Mouse (Mus musculus): ENCODE measurements around the gene Diaph3. TPM values are rescaled to one million over a fixed set of nuclear protein-coding genes. Genes with fewer than 3 reads are reported as not detected.

Gene Diaph3
- polyA plus RNA-seq, 1 experiment from 2014 or later: 7.5 TPM

DNA sequence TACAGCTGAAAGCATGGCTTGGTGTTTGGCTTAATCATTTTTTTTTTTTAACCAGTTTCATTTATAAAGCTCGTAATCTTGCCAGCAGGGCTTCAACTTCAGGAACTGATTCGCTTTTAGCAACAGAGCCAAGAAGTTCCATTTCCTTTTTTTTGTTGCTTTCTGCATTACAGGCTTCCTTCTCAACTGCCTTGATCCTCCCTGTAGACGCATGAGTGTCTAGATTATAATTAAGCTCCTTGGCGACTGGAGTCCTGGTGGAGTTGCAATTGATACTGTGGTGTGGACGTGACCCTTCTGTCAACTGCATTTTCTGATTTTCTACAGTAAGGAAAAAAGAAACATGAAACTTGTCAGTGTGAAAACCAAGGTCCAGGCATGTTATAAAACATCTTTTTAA is 484.8 kb downstream of the Diaph3 start:
- H3K27ac ChIP-seq (ENCODE audit: low read depth): no peak overlapping the region
- H3K4me2 ChIP-seq (ENCODE audit: low read depth, low read length): no peak overlapping the region
- WGBS (ENCODE audit: insufficient replicate concordance): 53% methylated on average over 5 of the region's 5 CpGs
- no peaks in the 10 kb centered on the region for H3K4me1 ChIP-seq (ENCODE audit: insufficient read depth)
- TF ChIP-seq CTCF (IDR thresholded peaks at IDR 0.05; ENCODE audit: low read depth) (no peak), EP300 (IDR thresholded peaks at IDR 0.05; ENCODE audit: low read depth) (no peak)
- no peak overlapping the region for H3K4me3 ChIP-seq (ENCODE audit: low read depth, low read length)
- H3K36me3 ChIP-seq (replicated peaks; ENCODE audit: insufficient read depth, low read length): no peaks in the 10 kb centered on the region
- no peaks in the 10 kb centered on the region for H3K27me3 ChIP-seq (ENCODE audit: insufficient read depth, low read length)
- no peak for DNase-seq
- H3K9me3 ChIP-seq (ENCODE audit: low read length): no peaks in the 10 kb centered on the region
- no peak overlapping the region for H3K9ac ChIP-seq (replicated peaks)
- ATAC-seq: no peak

DNA sequence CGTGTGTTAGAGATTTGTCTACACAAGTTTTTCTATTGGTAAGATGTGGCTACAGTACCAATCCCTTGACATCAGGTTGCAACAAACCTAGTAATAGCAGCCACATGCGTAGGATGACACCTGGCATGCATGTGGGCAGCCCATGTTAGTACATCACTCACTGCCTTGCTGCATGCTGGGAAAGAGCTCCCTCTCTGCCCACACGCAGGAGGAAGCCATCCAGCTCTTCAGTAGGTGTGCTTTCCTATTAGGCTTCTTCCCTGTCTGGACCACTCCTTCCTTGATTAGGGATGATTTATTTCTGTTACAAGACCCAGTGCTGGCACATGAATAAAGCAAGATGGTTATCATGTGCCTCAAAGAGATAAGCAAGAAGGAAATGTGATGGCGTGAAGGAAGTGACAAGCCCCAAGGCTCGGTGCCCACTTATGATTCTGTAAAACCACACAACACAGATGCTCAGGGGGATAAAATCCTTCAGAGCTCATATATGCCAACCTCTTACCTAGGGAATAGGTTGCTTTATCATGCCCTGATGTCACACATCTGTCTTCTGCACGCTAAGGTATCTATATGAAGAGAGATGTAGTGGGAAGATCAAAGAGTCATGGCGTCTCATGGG is 494.4 kb downstream of the Diaph3 start:
- TF ChIP-seq EP300 (IDR thresholded peaks at IDR 0.05; ENCODE audit: low read depth): no peak
- no peak for TF ChIP-seq CTCF (IDR thresholded peaks at IDR 0.05; ENCODE audit: low read depth)
- Histone ChIP-seq H3K9me3 (ENCODE audit: low read length) (no peaks in the 10 kb centered on the region), H3K4me1 (ENCODE audit: insufficient read depth) (no peaks in the 10 kb centered on the region), H3K27me3 (ENCODE audit: insufficient read depth, low read length) (no peaks in the 10 kb centered on the region), H3K27ac (ENCODE audit: low read depth) (no peak overlapping the region), H3K36me3 (replicated peaks; ENCODE audit: insufficient read depth, low read length) (no peaks in the 10 kb centered on the region), H3K9ac (replicated peaks) (no peak overlapping the region), H3K4me2 (ENCODE audit: low read depth, low read length) (no peak overlapping the region), H3K4me3 (ENCODE audit: low read depth, low read length) (no peak overlapping the region)
- 54% methylated on average over 7 of the region's 7 CpGs for WGBS (ENCODE audit: insufficient replicate concordance)
- no peak for DNase-seq
- no peak for ATAC-seq

DNA sequence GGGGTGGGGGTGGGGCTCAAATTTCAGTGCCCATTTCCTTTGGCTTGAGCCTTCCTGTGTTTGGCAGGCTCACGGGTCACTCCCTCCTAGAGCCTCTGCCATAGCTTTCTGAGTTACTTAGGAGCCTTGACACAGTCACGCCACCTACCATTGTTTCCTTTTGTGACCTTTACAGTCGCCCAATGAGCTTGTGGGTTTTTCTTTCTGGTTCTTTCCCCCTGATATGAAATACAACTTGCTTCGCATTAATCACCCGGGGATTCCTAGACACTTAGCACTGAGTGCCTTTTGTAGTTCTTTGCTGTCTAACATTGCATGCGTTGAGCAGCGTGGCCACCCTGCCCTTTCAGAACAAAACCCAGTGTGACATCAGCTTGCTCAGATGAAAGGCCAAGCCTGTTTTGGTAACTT is 498.2 kb downstream of the Diaph3 start:
- Histone ChIP-seq H3K9ac (replicated peaks) (no peak overlapping the region), H3K36me3 (replicated peaks; ENCODE audit: insufficient read depth, low read length) (no peaks in the 10 kb centered on the region), H3K4me2 (ENCODE audit: low read depth, low read length) (no peak overlapping the region), H3K4me3 (ENCODE audit: low read depth, low read length) (no peak overlapping the region), H3K9me3 (ENCODE audit: low read length) (no peaks in the 10 kb centered on the region), H3K27ac (ENCODE audit: low read depth) (no peak overlapping the region), H3K4me1 (ENCODE audit: insufficient read depth) (no peaks in the 10 kb centered on the region), H3K27me3 (ENCODE audit: insufficient read depth, low read length) (no peaks in the 10 kb centered on the region)
- TF ChIP-seq EP300 (IDR thresholded peaks at IDR 0.05; ENCODE audit: low read depth) (no peak), CTCF (IDR thresholded peaks at IDR 0.05; ENCODE audit: low read depth) (no peak)
- ATAC-seq (no peak), DNase-seq (no peak)
- WGBS (ENCODE audit: insufficient replicate concordance): 86% methylated on average over 7 of the region's 7 CpGs

DNA sequence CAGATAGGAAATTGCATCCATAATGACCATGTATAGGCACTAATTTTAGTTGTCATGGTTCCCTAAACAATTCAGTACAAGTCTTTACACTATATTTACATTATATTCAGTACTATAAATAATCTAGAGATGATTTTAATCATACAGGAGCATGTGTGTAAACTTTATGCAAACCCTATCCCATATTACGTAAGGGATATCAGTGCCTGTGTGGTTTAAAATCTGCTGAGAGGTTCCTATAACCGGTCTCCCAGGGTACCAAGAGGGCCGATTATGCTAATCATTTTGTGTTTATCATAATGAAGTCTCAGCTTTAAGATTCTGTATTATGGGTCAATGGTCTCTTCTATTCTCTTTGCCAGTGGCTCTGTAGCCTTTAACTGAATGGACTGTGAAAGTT is 499.2 kb downstream of the Diaph3 start:
- 81% methylated on average over 3 of the region's 3 CpGs for WGBS (ENCODE audit: insufficient replicate concordance)
- DNase-seq: no peak

DNA sequence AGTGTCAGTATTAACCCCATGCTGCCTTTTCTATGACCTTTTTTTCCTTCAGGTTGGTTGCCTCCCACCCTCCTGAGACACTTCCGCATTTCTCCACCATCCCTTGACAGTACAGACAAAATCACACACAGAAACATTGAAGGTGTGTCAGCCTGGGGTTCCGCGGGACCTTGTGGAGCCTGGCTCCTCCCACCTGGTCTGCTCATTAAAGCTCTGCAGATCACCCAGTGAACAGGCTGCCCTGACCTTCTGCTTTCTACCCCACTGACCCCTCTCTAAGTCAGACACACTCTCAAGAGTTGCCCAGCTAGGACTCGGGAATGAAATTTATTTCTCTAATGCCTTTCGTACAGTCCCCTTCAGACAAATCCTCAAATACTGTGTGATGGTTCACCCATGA is 500.9 kb downstream of the Diaph3 start:
- DNase-seq (no peak), ATAC-seq (no peak)
- WGBS (ENCODE audit: insufficient replicate concordance): 72% methylated on average over 5 of the region's 5 CpGs
- Histone ChIP-seq H3K9ac (replicated peaks) (no peak overlapping the region), H3K4me2 (ENCODE audit: low read depth, low read length) (no peak overlapping the region), H3K36me3 (replicated peaks; ENCODE audit: insufficient read depth, low read length) (no peaks in the 10 kb centered on the region), H3K4me3 (ENCODE audit: low read depth, low read length) (no peak overlapping the region), H3K27me3 (ENCODE audit: insufficient read depth, low read length) (no peaks in the 10 kb centered on the region), H3K9me3 (ENCODE audit: low read length) (no peaks in the 10 kb centered on the region), H3K4me1 (ENCODE audit: insufficient read depth) (no peaks in the 10 kb centered on the region), H3K27ac (ENCODE audit: low read depth) (no peak overlapping the region)
- TF ChIP-seq CTCF (IDR thresholded peaks at IDR 0.05; ENCODE audit: low read depth): no peak
- TF ChIP-seq EP300 (IDR thresholded peaks at IDR 0.05; ENCODE audit: low read depth): no peak

More for the DNA sequence above, 499.2 kb downstream of the Diaph3 start:
- TF ChIP-seq CTCF (IDR thresholded peaks at IDR 0.05; ENCODE audit: low read depth): no peak
- TF ChIP-seq EP300 (IDR thresholded peaks at IDR 0.05; ENCODE audit: low read depth): no peak
- Histone ChIP-seq H3K4me3 (ENCODE audit: low read depth, low read length) (no peak overlapping the region), H3K27ac (ENCODE audit: low read depth) (no peak overlapping the region), H3K9me3 (ENCODE audit: low read length) (no peaks in the 10 kb centered on the region), H3K4me2 (ENCODE audit: low read depth, low read length) (no peak overlapping the region), H3K36me3 (replicated peaks; ENCODE audit: insufficient read depth, low read length) (no peaks in the 10 kb centered on the region), H3K4me1 (ENCODE audit: insufficient read depth) (no peaks in the 10 kb centered on the region), H3K9ac (replicated peaks) (no peak overlapping the region), H3K27me3 (ENCODE audit: insufficient read depth, low read length) (no peaks in the 10 kb centered on the region)
- ATAC-seq: no peak

DNA sequence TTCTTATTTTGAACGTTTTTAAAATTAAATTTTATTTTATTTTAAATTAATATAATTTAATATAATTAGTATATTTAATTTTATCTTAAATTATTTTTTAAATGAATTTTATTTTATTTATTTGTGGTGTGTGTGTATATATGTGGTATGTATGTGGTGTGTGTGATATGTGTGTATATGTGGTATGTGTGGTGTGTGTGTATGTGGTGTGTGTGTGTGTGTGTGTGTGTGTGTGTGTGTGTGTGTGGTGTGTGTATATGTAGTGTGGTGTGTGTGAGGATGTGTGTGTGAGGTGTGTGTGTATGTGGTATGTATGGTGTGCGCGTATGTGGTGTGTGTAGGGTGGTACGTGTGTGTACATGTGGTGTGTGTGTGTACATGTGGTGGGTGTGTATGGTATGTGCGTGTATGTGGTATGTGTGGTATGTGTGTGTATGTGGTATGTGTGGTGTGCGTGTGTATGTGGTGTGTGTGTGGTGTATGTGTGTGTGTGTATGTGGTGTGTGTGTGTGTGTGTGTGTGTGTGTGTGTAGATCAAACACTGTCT is 505.4 kb downstream of the Diaph3 start:
- Histone ChIP-seq H3K9ac (replicated peaks) (no peak overlapping the region), H3K27me3 (ENCODE audit: insufficient read depth, low read length) (no peaks in the 10 kb centered on the region), H3K27ac (ENCODE audit: low read depth) (no peak overlapping the region), H3K36me3 (replicated peaks; ENCODE audit: insufficient read depth, low read length) (no peaks in the 10 kb centered on the region), H3K4me2 (ENCODE audit: low read depth, low read length) (no peak overlapping the region), H3K4me1 (ENCODE audit: insufficient read depth) (no peaks in the 10 kb centered on the region), H3K9me3 (ENCODE audit: low read length) (no peaks in the 10 kb centered on the region), H3K4me3 (ENCODE audit: low read depth, low read length) (no peak overlapping the region)
- ATAC-seq: no peak
- 26% methylated on average over 6 of the region's 6 CpGs for WGBS (ENCODE audit: insufficient replicate concordance)
- DNase-seq: no peak
- TF ChIP-seq CTCF (IDR thresholded peaks at IDR 0.05; ENCODE audit: low read depth) (no peak), EP300 (IDR thresholded peaks at IDR 0.05; ENCODE audit: low read depth) (no peak)
